8 mouse cellular contexts compared by ENCODE assay signal in genomic region chr8:86882568-86883478, GRCm38 (mm10). TPM values are rescaled to one million over a fixed set of nuclear protein-coding genes. Genes with fewer than 3 reads are reported as not detected.
A peak's percentile ranks its signal among the peaks of the same experiment; 100 is the strongest.
DNase-seq lines count a peak whose midpoint lies in the region; ATAC-seq and TF ChIP-seq lines count a peak whose summit lies in the region.

No protein-coding gene starts in this region.

- WGBS in heart, embryonic 14.5 days = 61% methylated on average over 11 of the region's 11 CpGs
- 58% methylated on average over 11 of the region's 11 CpGs for WGBS in heart, postnatal 0 days
- 77% methylated on average over 11 of the region's 11 CpGs for WGBS in midbrain, embryonic 14.5 days

- H3K36me3 ChIP-seq in heart, embryonic 14.5 days (ENCODE audit: control insufficient read depth, insufficient read depth, low read length) = peaks cover 6% of the 10 kb centered on the region
- H3K36me3 ChIP-seq in G1E (replicated peaks) = peaks cover 40% of the 10 kb centered on the region
- H3K36me3 ChIP-seq in heart, postnatal 0 days (replicated peaks; ENCODE audit: control insufficient read depth, insufficient read depth, low read length) = peaks cover 5% of the 10 kb centered on the region
- H3K36me3 ChIP-seq in midbrain, embryonic 14.5 days (ENCODE audit: control insufficient read depth, insufficient read depth, low read length) = no peaks in the 10 kb centered on the region

- no peak for DNase-seq in heart, postnatal 25 days (ENCODE audit: low spot score)
- DNase-seq in G1E (ENCODE audit: low spot score) = no peak
- DNase-seq in heart, postnatal 0 days (ENCODE audit: low spot score) = no peak
- no peak for DNase-seq in midbrain, embryonic 14.5 days
- DNase-seq in gastrocnemius, postnatal 10 days = no peak
- no peak for DNase-seq in layer of hippocampus, adult 8-10 months (ENCODE audit: low spot score in 2 of 2)
- no peak for DNase-seq in spleen, postnatal 36 days (ENCODE audit: low spot score in 2 of 2)

- peaks cover 22 to 34% of the 10 kb centered on the region in 2 experiments for H3K4me1 ChIP-seq in heart, embryonic 14.5 days (ENCODE audit: control insufficient read depth in 2 of 2, insufficient read depth in 2 of 2, low read length in 2 of 2)
- H3K4me1 ChIP-seq in G1E (ENCODE audit: insufficient read depth, low read depth, low read length) = peaks cover 43% of the 10 kb centered on the region
- H3K4me1 ChIP-seq in heart, postnatal 0 days (ENCODE audit: control insufficient read depth, insufficient read depth) = peaks cover 20% of the 10 kb centered on the region
- peaks cover 17% of the 10 kb centered on the region for H3K4me1 ChIP-seq in midbrain, embryonic 14.5 days (ENCODE audit: control insufficient read depth, insufficient read depth, low read length)

- 0 out of 4 replicates have a peak overlapping the region, but pooled peaks of 1 of the 2 experiments have one; percentile 86 for H3K4me3 ChIP-seq in heart, embryonic 14.5 days (ENCODE audit: control insufficient read depth in 1 of 2, insufficient read depth in 1 of 2, low read depth in 1 of 2, low read length in 2 of 2)
- peak overlapping the region; percentile 61; the same call in 1 of the 2 replicates for H3K4me3 ChIP-seq in G1E (ENCODE audit: low read depth, low read length)
- peak overlapping the region; percentile 16; the same call in 1 of the 2 replicates for H3K4me3 ChIP-seq in heart, postnatal 0 days (ENCODE audit: low read depth, low read length)
- peak overlapping the region; percentile 96; the same call in 1 of the 2 replicates for H3K4me3 ChIP-seq in midbrain, embryonic 14.5 days (replicated peaks; ENCODE audit: low read depth, low read length)

- H3K9me3 ChIP-seq in heart, embryonic 14.5 days (ENCODE audit: control insufficient read depth, low read length) = no peaks in the 10 kb centered on the region
- H3K9me3 ChIP-seq in G1E (replicated peaks) = no peaks in the 10 kb centered on the region
- no peaks in the 10 kb centered on the region for H3K9me3 ChIP-seq in heart, postnatal 0 days (replicated peaks; ENCODE audit: control insufficient read depth, low read length)
- H3K9me3 ChIP-seq in midbrain, embryonic 14.5 days (ENCODE audit: control insufficient read depth, low read length) = no peaks in the 10 kb centered on the region

- no peak for TF ChIP-seq CTCF in G1E (IDR thresholded peaks at IDR 0.05; ENCODE audit: low read depth, low read length)
- TF ChIP-seq CTCF in heart, postnatal 0 days (IDR thresholded peaks at IDR 0.05; ENCODE audit: low read depth) = no peak

- ATAC-seq in heart, embryonic 14.5 days (ENCODE audit: insufficient number of reproducible peaks, insufficient read depth, low FRiP score, low read depth) = no peak
- ATAC-seq in G1E (ENCODE audit: extremely low read depth, insufficient number of reproducible peaks, low FRiP score, poor library complexity, severe bottlenecking) = peak; percentile 16; the same call in 1 of the 2 replicates
- ATAC-seq in heart, postnatal 0 days (ENCODE audit: insufficient read depth, low read depth) = no peak
- no peak for ATAC-seq in midbrain, embryonic 14.5 days (ENCODE audit: low FRiP score, low TSS enrichment)

- TF ChIP-seq EP300 in heart, postnatal 0 days (IDR thresholded peaks at IDR 0.05; ENCODE audit: low read depth) = no peak

- H3K4me2 ChIP-seq in heart, embryonic 14.5 days (ENCODE audit: low read length) = peak overlapping the region; percentile 94
- peak overlapping the region; percentile 85 for H3K4me2 ChIP-seq in heart, postnatal 0 days (ENCODE audit: low read depth, low read length)
- H3K4me2 ChIP-seq in midbrain, embryonic 14.5 days (ENCODE audit: low read length) = peak overlapping the region; percentile 87

- H3K27me3 ChIP-seq in heart, embryonic 14.5 days (ENCODE audit: control insufficient read depth, insufficient read depth, low read length) = no peaks in the 10 kb centered on the region
- no peaks in the 10 kb centered on the region for H3K27me3 ChIP-seq in G1E (ENCODE audit: insufficient read depth, low read length)
- H3K27me3 ChIP-seq in heart, postnatal 0 days (ENCODE audit: control insufficient read depth, insufficient read depth, low read length) = no peaks in the 10 kb centered on the region
- H3K27me3 ChIP-seq in midbrain, embryonic 14.5 days (ENCODE audit: control insufficient read depth, insufficient read depth, low read length) = no peaks in the 10 kb centered on the region

- intact Hi-C loops in heart, postnatal 25 days (cut with DNase I) = loop anchor here (5.0 kb wide), 1 partner anchor 136 kb away; the partner anchor contains the start of genes Gm10638 and Siah1a

- H3K9ac ChIP-seq in heart, embryonic 14.5 days (ENCODE audit: low read length) = peak overlapping the region; percentile 92
- peak overlapping the region; percentile 36; the same call in 1 of the 2 replicates for H3K9ac ChIP-seq in heart, postnatal 0 days (replicated peaks; ENCODE audit: low read depth, low read length)
- peak overlapping the region; percentile 89; the same call in 1 of the 2 replicates for H3K9ac ChIP-seq in midbrain, embryonic 14.5 days (replicated peaks; ENCODE audit: low read length)

- no peak overlapping the region for H3K27ac ChIP-seq in heart, embryonic 14.5 days (replicated peaks in 1 of 2; ENCODE audit: control insufficient read depth in 1 of 2, insufficient read depth in 1 of 2, low read depth in 2 of 2, low read length in 2 of 2)
- 0 out of 2 replicates have a peak overlapping the region, but pooled peaks have one; percentile 17 for H3K27ac ChIP-seq in heart, postnatal 0 days (ENCODE audit: low read depth)
- H3K27ac ChIP-seq in midbrain, embryonic 14.5 days (replicated peaks; ENCODE audit: low read depth, low read length) = no peak overlapping the region

RNA-seq across cellular contexts. Expression of gene N4bp1, which starts 2.2 kb away (rescaled TPM):
- polyA plus RNA-seq in heart, embryonic 14.5 days (2014; fragmentation: Nextera tagmentation; extraction: Ambion mirVana) = 7.4 and 8.5 TPM in 2 replicates
- total RNA-seq in heart, postnatal 25 days (2021) = 10 to 100 TPM; 15.7 to 16.9 TPM
- total RNA-seq in G1E (2014; fragmentation: Nextera tagmentation) = 30.1 and 32.7 TPM in 2 replicates
- 10.6 and 11.4 TPM in 2 replicates for total RNA-seq in G1E (2017)
- 12.7 and 17.2 TPM in 2 replicates for polyA plus RNA-seq in G1E (2012)
- total RNA-seq in heart, postnatal 0 days (2014; rRNA removed; ENCODE audit: low replicate concordance) = 7.6 and 9.1 TPM in 2 replicates
- 3.5 and 3.8 TPM in 2 replicates for polyA plus RNA-seq in heart, postnatal 0 days (2015; fragmentation: Nextera tagmentation; extraction: Ambion mirVana)
- polyA plus RNA-seq in midbrain, embryonic 14.5 days (2014; fragmentation: Nextera tagmentation; extraction: Ambion mirVana) = 13.6 and 14.6 TPM in 2 replicates
- total RNA-seq in gastrocnemius, postnatal 10 days (2021) = 10 to 100 TPM; 15.4 to 21.7 TPM
- total RNA-seq in layer of hippocampus, adult 8-10 months (2022) = 10 to 100 TPM; 36.7 to 46.5 (median 44.0) TPM

Comparison
In these comparisons a context has a peak if more than half of its experiments do, and no peak if none do; other contexts are left out.
1. H3K9ac ChIP-seq: peak in every context shown above with its lines; median percentile 92 in heart, embryonic 14.5 days; 89 in midbrain, embryonic 14.5 days; 36 in heart, postnatal 0 days.